Mouse (Mus musculus): ENCODE data around the gene Farp1.

- no peak for TF ChIP-seq CTCF (IDR thresholded peaks at IDR 0.05; ENCODE audit: low read depth, low read length)
- no peak for TF ChIP-seq GATA1 (IDR thresholded peaks at IDR 0.05; ENCODE audit: borderline replicate concordance, low read length)
- TF ChIP-seq TAL1 (conservative IDR thresholded peaks at IDR 0.05; ENCODE audit: low read depth, low read length), result no peak
- no peak for TF ChIP-seq POLR2AphosphoS5 (IDR thresholded peaks at IDR 0.05; ENCODE audit: insufficient replicate concordance, low read depth, low read length)
- no peak for TF ChIP-seq GATA2 (IDR thresholded peaks at IDR 0.05; ENCODE audit: borderline replicate concordance, low read depth, low read length)
Measured at GRCm38 (mm10) chr14:121263912-121264311, 228.9 kb downstream of the Farp1 start.

Data from G1E (cell line).